Mouse (Mus musculus) urinary bladder, postnatal 25 days (tissue): Measurements from ENCODE around the gene Spert.

Experiments
- DNase-seq: peaks from one replicate; pipeline ENCODE4 v3.0.0; 2022; ENCODE audit warnings: low spot score

Gene Spert

DNA sequence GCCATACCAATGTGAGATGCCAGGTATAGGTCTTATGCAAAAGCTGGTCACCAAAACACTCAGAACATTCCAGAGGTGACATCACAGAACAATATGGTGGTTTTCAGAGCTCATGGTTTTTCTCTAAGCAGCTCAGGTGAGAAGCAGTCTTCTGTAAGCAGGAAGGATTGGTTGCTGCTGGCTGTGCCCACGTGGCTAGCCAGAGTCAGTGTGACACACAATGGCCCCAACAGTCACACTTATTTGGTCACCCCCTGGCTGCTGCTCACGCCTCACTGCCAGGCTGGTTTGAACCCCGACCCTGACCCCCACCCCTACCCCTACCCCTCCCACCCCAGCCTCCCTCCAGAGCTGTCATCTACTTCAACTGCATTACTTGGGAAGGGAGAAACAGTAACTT, at the start of gene Spert:
Gene Spert (minus strand): TSS at position 139 of the 400 bp plus-strand sequence.
- no peak for DNase-seq

DNA sequence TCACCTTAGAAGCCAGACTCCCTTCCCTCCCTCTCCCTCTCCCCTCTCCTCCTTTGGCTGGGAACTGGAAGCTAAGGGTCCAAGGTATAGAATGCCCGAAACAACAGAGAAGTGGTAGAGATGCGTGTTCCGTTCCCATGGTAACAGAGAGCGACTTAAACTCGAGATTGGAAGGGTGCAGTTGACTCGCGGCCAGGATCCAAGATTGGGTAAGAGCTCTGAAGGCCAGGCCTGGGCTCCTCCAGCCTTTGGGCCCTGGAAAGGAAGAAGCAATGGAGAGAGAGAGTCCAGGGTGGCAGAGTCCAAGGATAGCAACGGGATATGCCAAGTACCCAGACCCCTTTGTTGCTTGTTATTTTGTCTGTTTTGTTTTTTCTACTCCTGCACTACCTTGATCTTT, 49.2 kb upstream of the Spert start, which contains the start of gene Erich6b:
Gene Erich6b (plus strand): TSS at position 180 of the 400 bp plus-strand sequence.
- no peak for DNase-seq

DNA sequence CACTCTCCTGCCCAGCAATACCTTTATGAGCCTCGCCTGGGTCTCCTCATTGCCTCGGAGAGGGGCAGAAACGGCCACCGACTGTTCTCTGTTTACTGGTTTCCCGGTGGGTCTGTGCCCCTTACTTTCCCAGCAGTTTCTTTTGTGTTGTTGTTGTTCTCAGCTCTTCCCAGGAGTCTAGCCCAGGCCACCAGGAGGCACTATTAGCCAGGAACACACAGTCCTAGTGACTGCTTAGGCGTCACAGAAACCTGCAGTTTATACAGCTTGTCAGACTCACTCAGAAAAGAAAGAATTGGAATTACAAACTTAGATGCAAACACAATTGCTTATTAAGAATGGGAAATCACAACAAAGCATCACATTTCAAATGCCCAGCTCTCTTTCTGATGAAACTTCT, 48.5 kb upstream of the Spert start:
- no peak for DNase-seq

DNA sequence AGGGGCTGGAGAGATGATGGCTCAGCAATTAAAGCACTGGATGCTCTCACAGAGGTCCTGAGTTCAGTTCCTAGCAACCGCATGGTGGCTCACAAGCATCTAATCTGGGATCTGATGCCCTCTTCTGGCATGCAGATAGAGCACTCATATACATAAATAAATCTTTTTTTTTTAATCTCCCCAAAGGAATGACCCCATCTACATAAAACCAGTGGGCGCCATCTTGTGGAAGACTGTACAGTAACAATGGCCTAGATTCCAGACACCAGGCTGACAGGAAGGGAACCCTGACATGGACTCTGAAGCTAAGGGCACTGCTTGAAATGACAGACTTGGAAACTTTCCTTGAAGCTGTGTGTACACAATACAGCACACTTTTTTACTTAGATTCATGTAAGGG, 47.9 kb upstream of the Spert start:
- no peak for DNase-seq

DNA sequence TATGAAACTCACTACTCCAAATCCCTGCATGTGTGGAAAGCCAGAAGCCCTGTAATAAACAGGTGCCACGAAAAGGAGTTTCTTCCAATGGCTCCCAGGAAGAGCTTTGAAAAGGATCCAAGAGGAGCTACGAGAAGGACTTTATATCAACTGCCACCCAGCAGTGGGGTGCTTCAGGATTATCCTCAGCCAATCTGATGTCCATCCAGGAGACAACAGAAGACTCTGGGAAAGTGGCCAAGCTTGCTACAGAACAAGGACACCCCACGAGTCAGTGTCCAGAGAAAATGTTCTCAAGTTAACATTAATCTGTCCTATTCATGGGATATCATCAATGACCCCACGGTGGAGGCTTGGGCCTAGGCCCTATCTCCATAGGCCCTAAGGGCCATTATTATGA, 44.7 kb upstream of the Spert start:
- no peak for DNase-seq

DNA sequence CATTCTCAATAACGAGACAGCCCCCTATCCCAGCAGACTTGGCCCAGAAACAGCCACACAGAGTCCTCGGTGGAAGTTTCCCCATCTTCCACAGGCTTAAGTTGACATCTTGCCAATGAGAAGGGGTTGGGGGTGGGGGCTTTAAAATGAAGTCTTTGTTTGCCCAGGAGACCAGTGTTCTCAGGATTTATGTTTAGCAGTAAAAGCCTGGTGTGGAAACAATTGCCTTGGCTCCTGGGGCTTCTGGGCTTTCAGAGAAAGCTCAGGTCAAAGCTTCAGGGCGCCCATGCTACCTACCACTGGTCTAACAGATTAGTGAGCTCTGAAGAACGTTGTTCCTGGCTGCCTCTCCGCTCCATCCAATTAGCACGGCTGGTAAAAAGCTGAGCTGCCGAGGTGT, 43.2 kb upstream of the Spert start:
- DNase-seq: no peak

DNA sequence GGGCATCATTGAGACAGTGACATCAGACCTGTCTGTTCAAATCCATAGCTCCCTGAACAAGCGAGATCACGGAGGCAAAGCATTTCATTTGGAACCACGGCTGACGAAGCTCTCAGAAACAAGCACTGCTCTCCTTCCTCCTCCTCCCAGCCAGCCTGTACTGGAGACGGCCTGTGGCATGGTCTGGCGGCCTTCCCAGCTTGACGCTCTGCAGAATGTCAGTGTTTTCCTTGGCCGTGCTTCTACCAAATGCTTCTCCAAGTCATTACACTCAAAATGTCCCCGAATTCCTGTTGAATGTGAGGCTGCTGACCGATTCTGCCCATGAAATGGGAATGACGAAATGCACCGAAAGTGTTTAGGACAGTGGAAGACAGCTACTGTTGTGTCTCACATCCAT, 42.4 kb upstream of the Spert start:
- DNase-seq: no peak

DNA sequence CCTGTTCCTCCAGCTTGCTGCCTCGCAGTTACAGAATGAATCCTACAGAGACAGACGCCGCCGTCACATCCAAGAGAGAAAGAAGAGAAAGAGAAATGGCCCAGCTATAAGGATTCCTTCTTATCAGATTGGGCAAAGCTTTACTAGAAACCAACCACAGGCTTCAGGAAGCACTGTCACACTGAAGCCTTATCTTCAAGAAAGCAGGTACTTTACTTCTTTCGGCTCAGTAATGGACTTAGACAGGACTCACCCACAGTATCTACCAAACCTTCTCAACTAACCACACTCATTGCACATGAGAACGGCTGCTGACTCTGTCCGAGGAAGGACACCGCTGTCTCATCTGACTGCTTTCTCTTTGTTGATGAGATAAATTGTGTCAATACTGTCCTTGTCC, 36.0 kb upstream of the Spert start:
- DNase-seq: no peak

DNA sequence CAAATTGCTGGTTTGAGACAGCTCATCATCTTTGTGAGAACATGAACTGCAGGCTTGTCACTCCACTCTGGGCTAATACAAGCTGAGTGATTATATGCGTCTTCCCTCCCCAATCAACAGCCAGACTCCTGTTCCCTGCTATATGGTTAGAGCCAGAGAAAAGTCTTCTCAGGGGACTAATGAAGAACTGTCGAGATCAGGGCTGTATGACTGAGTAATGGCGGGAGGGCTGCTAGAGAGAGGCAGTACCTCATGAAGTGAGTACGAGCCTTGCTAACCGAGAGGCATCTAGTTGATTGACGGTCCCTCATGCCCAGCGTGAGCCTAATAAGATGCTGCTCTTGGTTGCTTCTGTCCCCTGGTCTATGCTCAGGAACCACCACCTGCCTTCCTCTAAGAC, 30.1 kb upstream of the Spert start:
- no peak for DNase-seq

DNA sequence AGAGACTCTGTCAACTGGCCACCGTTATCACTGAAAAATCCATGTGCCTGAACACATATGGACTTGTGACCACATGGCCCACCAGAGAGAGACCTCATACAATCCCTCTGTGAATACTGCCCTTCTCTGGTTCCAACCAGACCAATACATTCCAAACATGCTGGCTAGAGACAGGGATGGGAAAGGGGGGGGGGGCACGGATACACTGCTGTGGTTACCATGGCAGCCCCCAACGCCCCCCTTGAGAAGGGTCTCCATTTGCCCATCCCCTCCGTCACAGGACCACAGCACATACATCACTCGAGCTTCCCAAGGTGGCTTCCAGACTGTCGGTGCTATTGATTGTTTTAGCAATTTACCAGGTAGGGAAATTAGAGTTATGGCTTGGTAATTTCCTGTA, 23.5 kb upstream of the Spert start:
- no peak for DNase-seq

DNA sequence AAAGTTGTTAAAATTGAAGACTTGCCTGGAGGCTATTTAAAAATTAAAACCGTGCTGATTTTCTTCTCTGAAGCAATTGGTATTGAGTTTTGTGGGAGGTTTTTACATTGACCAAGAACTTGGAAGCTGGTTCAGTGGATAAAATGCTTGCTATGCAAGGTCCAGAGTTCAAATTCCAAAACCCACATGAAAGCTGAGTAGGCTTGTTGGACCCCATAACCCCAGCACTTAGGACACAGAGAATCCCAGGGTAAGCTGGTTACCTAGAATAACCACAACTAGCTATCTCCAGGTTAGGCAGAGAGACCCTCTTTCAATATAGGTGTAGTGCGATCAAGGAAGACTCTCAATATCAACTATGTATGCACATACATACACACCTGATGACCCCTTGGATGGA, 16.3 kb upstream of the Spert start:
- no peak for DNase-seq

DNA sequence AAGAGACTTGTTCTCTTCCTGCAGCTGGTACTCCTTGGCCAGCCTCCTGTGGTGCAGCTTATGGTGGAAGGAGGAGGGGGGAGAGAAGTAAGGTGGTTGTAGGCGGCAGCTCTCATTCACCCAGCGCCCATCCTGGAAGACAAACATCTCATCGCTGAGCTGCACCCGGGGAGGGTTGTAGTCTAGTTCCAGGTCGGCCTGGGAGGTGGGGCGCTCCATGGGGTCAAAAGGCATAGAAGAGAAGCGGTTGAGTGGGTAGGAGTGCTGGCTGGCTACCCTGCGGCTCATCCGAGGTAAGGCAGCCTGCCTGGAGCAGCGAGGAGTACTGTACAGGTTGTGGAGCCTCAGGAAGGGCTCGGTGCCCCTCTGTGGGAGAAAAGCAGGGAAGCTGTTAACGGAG, 9.0 kb downstream of the Spert start:
- DNase-seq: no peak

DNA sequence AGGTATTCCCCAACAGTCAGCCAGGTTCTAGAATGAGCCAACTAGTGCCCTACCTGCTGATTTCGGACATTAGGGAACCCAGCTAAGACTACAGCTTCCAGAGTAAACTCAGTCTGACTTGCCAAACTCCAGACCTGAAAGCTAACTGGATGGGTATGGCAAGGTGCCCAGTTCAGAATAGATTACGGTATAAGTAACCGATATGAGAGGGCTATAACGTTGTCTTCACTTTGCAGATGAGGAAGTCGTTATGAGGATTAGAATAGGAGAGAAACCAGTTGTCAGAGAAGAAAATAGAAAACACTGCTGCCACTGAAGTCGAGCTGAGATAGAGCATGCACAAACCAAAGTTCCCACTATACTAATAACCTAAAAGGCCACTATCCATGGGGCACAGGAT, 13.9 kb downstream of the Spert start:
- no peak for DNase-seq

DNA sequence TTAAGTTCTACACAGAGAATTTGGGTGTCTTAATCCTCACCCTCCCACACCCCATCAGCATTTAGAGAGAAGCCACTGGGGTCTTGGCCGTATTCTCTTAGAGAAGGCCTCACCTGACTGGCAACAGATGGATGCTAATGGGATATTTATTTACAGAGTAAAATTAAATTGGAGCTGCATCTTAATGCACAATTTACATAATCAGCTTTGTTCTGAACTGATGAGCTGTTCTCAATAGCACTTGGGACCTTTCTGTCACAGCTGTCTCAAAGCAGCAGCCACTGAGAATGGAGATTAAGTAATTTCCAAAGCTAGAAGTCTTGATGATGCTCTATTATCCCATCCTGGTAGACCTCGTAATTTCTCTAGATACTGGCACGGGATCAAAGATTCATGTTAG, 26.6 kb downstream of the Spert start:
- no peak for DNase-seq

DNA sequence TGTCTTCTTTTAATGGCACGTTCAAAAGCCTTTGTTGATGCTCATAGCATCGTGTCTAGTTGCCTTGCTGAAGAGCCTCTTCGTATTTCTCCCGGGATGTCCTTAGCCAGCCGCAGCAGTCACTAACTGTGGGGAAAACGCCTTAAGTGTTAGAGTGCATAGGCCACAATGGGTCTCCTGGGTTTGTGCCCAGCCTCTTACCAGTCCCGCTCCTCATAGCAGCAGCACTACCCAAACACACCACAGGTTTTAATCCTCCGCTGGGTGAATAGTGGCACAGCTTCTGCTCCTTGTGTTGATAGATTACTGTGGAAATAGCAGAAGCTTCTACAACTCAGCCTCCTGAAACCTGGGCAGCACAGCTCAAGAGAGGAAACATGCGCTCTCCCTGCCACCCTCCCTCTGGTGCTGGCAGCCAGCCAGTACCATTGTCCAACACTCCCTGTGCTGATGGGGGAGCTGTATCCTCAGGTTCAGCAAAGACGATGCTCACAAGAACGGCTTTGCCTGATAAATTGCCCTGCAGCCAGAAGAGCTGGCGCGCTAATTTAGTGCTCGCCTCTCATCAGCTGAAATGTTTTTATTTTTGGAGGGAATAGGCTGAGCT, 27.3 kb downstream of the Spert start:
- peak; percentile 8 for DNase-seq

DNA sequence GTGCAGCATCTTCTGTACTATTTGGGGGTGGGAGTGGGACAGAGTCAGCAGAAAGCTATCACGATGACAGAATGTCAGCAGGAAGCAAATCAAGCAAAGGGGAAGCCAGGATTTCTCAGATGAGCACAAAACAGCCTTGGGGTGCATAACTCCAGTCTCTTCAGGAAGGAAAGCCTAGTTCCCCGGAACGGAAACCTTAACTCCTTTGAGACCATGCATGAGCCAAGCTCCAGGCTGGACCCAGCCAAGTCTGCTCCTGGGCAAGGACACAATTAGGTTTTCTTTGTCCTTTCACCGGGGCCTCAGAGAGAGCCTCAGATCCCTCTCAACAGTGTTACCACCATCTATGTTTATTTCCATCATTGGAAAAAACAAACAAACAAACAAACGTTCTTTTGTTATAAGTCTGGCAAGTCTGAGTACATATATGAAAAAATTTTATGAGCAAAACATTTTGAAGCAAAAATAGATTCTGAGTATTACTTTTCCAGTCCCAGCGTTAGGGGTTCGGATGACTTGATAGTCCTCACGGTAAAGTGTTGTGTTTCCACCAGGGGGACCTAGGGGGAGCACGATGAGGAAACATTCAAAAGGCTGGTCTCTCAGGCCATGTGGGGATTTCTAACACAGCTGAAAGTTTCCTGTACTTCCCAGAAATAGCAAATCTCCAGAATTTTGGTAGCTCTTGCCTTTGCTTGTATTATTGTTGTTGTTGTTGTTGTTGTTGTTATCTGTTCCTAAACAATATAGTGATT, 31.2 kb downstream of the Spert start:
- DNase-seq: no peak

DNA sequence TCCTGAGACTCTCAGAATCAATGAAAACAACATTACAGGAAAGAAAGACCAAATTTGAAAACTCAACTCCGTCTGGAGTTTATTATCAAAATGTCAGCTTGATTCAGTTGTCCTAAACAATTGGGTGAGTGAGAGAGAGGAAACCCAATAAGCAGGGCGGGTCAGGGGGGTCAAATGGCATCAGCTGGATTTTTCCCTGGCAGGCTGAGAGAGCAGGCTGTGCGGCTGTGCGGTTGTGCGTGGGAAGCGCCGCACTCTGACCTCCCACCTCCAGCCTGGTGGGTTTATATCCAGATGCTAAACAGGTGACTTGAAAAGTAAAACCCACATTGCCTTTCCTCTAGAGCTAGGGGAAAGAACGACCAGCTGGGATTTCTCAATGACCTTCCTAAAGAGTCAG, 51.2 kb downstream of the Spert start:
- DNase-seq: no peak

DNA sequence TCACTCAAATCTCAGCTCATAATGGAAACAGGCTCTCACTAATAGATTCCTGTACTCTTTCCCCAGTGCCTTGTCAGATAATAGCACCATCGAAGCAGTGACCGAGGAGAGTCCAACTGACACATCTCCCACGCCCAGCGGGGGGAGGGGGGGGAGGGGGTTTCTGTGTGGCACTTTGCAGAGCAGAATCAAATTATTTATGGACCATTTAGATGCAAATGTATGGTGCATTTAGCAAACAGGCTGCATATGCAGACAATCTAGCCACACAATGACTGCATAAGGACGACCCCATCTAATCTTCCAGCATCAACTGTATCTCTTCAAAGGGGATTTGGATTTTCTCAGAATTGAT, 51.9 kb downstream of the Spert start:
- DNase-seq: no peak

DNA sequence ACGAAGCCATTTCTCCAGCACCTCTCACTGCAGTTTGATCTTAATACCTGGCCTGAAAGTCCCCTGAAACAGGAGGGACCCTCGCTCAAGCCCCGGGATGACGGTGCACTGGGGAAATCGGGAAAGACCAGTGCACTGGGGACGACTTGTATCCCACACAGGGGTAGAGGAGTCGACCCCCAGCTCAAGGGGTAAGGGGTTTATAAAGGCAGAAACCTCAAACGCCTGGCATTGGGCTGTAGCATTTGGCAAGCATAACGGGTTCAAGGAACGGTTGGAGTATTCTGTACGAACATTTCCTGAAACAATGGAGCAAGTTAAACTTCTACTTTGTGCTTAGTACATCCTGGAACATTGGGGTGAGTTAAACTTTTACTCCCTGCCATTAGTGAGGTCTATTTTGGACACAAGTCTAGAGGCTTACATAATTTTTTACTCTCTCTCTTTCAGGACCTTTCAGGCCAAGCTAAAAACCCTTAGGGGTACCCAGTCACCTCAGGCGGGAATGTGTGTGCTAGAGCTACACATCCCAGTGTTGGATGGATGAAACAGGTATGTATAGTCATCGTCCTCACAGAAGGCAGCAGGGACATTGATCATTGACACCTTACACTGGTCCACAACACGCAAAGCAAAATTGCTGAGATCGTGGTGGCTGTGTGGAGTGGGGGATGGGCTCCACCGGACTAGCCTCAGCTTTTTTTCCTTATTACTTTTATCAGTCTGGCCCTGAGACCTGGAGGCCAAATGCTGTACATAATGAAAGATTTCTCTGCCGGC, 52.5 kb downstream of the Spert start:
- DNase-seq: no peak

DNA sequence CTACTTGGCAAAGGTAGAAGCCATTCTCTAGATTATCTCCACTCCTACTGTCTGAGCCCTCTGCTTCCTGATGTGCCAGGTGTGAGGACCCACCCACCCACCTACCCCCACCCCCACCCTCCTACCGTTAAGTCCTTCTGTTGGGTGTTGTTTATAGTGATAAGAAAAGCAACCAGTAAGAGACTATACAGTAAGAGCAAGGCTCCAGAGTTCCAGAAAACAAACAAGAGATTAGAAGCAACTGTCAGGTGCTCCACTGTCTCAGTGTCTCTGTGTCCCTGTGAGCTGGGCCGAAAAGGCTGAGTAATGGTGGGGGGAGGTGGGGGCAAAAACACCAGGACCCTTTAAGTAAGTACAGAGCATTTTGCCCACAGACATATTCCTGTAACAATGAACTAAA, 53.7 kb downstream of the Spert start:
- no peak for DNase-seq
